Mouse (Mus musculus) kidney, adult 2 months (tissue): ENCODE data around the gene Uggt1.

Experiments
- CTCF ChIP-seq: fragments of 200-500 bp; conservative IDR thresholded peaks from 2 replicates; pipeline ENCODE4 v1.5.1; 2011; ENCODE audit warnings: low read depth, mild to moderate bottlenecking, control low read depth, low read length, moderate library complexity, mixed read lengths; ENCODE audit not compliant: insufficient read depth, insufficient read length
- POLR2A ChIP-seq: fragments of 200-500 bp; IDR thresholded peaks from one replicate; pipeline ENCODE4 v1.6.1; 2011; ENCODE audit warnings: low read depth, low read length, control low read depth

- no peak for TF ChIP-seq CTCF
- no peak for TF ChIP-seq POLR2A
Observed at GRCm38 (mm10) chr1:36194482-36194881, 50.0 kb downstream of the Uggt1 start.
